Mouse (Mus musculus) myocyte (in vitro differentiated cells): ENCODE measurements around the gene Tmsb4x. TPM values are rescaled to one million over a fixed set of nuclear protein-coding genes. Genes with fewer than 3 reads are reported as not detected.

Experiments used
- H3K27me3 ChIP-seq: one replicate; pipeline ENCODE4 v1.6.1; 2011; ENCODE audit not compliant: control insufficient read depth, insufficient read depth, insufficient read length
- H3K36me3 ChIP-seq: one replicate; pipeline ENCODE4 v1.6.1; 2011; ENCODE audit not compliant: control insufficient read depth, insufficient read depth
- H3K4me2 ChIP-seq: one replicate; pipeline ENCODE4 v1.6.1; 2011; ENCODE audit warnings: low read depth, control low read depth
- H3K4me3 ChIP-seq: one replicate; pipeline ENCODE4 v1.5.1; 2011; ENCODE audit warnings: mild to moderate bottlenecking, control low read depth, moderate library complexity
- H3K79me2 ChIP-seq: one replicate; pipeline ENCODE4 v1.6.1; 2011; ENCODE audit not compliant: control insufficient read depth, insufficient read depth
- H3ac ChIP-seq: one replicate; pipeline ENCODE4 v1.6.1; 2011; ENCODE audit not compliant: control insufficient read depth, insufficient read length
- CEBPB ChIP-seq: IDR thresholded peaks from 2 replicates; pipeline ENCODE4 v1.6.1; 2011; ENCODE audit warnings: mild to moderate bottlenecking, moderate library complexity; ENCODE audit not compliant: poor library complexity, insufficient read depth, severe bottlenecking
- E2F4 ChIP-seq: IDR thresholded peaks from one replicate; pipeline ENCODE4 v1.6.1; 2011; ENCODE audit warnings: mild to moderate bottlenecking, control low read depth, moderate library complexity; ENCODE audit not compliant: insufficient read depth
- MAX ChIP-seq: IDR thresholded peaks from one replicate; pipeline ENCODE4 v1.6.1; 2011; ENCODE audit warnings: low read depth, mild to moderate bottlenecking, control low read depth
- MYOD1 ChIP-seq, 3 experiments: IDR thresholded peaks; one replicate each; pipeline ENCODE4 v1.6.1; 2011; ENCODE audit warnings: control low read depth in 2 of 3, low read depth in 2 of 3, mild to moderate bottlenecking in 2 of 3, moderate library complexity in 1 of 3; ENCODE audit not compliant: insufficient read length in 2 of 3, control insufficient read depth in 1 of 3
- MYOG ChIP-seq, 3 experiments: IDR thresholded peaks; one replicate each; pipeline ENCODE4 v1.6.1; 2011; ENCODE audit warnings: control low read depth in 2 of 3, low read depth in 2 of 3, mild to moderate bottlenecking in 2 of 3; ENCODE audit not compliant: insufficient read length in 2 of 3, control insufficient read depth in 1 of 3, insufficient read depth in 1 of 3
- POLR2A ChIP-seq: IDR thresholded peaks from one replicate; pipeline ENCODE4 v1.6.1; 2011; ENCODE audit warnings: low read depth, mild to moderate bottlenecking, control low read depth, moderate library complexity; ENCODE audit not compliant: insufficient read length
- REST ChIP-seq: IDR thresholded peaks from one replicate; pipeline ENCODE4 v1.6.1; 2011; ENCODE audit warnings: mild to moderate bottlenecking, control low read depth, moderate library complexity; ENCODE audit not compliant: insufficient read depth, insufficient read length
- SRF ChIP-seq: IDR thresholded peaks from one replicate; pipeline ENCODE4 v1.6.1; 2011; ENCODE audit warnings: low read depth; ENCODE audit not compliant: control insufficient read depth, insufficient read length
- TCF12 ChIP-seq: IDR thresholded peaks from one replicate; pipeline ENCODE4 v1.6.1; 2011; ENCODE audit warnings: mild to moderate bottlenecking, control low read depth; ENCODE audit not compliant: poor library complexity, insufficient read depth, severe bottlenecking
- TCF3 ChIP-seq: IDR thresholded peaks from one replicate; pipeline ENCODE4 v1.6.1; 2011; ENCODE audit warnings: low read depth, control low read depth; ENCODE audit not compliant: insufficient read length
- USF1 ChIP-seq: IDR thresholded peaks from one replicate; pipeline ENCODE4 v1.6.1; 2011; ENCODE audit warnings: low read depth, mild to moderate bottlenecking, control low read depth, moderate library complexity
- polyA plus RNA-seq: library from polyadenylated mRNA; unstranded; fragments of >200 nt; fragmentation: generic; extraction: Trizol; gene quantifications from one replicate; pipeline ENCODE4 v1.2.1, GENCODE M21; 2012; ENCODE audit warnings: missing spikeins

Gene Tmsb4x
- polyA plus RNA-seq, 1 experiment = 1,682 TPM

- Histone ChIP-seq H3K27me3 (no peaks in the 10 kb centered on the region), H3K4me2 (no peak overlapping the region), H3K4me3 (no peak overlapping the region), H3K79me2 (no peaks in the 10 kb centered on the region), H3K36me3 (no peaks in the 10 kb centered on the region), H3ac (no peak overlapping the region)
- no peak for TF ChIP-seq TCF12
- no peak for TF ChIP-seq MAX
- TF ChIP-seq MYOD1 (IDR thresholded peaks at IDR 0.05; ENCODE audit: control insufficient read depth in 1 of 3, insufficient read length in 2 of 3, low read depth in 2 of 3) = no peak
- TF ChIP-seq REST = no peak
- no peak for TF ChIP-seq CEBPB
- no peak for TF ChIP-seq POLR2A
- no peak for TF ChIP-seq USF1
- no peak for TF ChIP-seq E2F4
- TF ChIP-seq SRF = no peak
- TF ChIP-seq MYOG (IDR thresholded peaks at IDR 0.05; ENCODE audit: control insufficient read depth in 1 of 3, insufficient read depth in 1 of 3, insufficient read length in 2 of 3, low read depth in 2 of 3) = no peak
- TF ChIP-seq TCF3 = no peak
These were observed 51.4 kb downstream of the Tmsb4x start for GRCm38 (mm10) chrX:167157691-167158090.

Other genes with a start within 250 kb of the Tmsb4x start
- gene Tlr8, start 55.0 kb upstream of the Tmsb4x start, polyA plus RNA-seq = not detected
- not detected for gene Tlr7, start 121.2 kb upstream of the Tmsb4x start, polyA plus RNA-seq
- gene Prps2, start 173.4 kb upstream of the Tmsb4x start, polyA plus RNA-seq = 2.7 TPM